Comparison of ENCODE assay signal across 8 mouse cellular contexts in genomic region chr19:30029894-30030635, GRCm38 (mm10). TPM values are rescaled to one million over a fixed set of nuclear protein-coding genes. Genes with fewer than 3 reads are reported as not detected.
DNase-seq lines count a peak whose midpoint lies in the region; ATAC-seq and TF ChIP-seq lines count a peak whose summit lies in the region.

Gene Uhrf2 (plus strand): TSS chr19:30030513.

- DNase-seq in CH12.LX (ENCODE audit: extremely low read depth) = peak; percentile 86
- DNase-seq in c-Kit-positive CD71-positive TER-119-negative erythroid progenitor cells, embryonic 14.5 days (ENCODE audit: low read depth) = peak; percentile 85
- peak; percentile 98 for DNase-seq in forebrain, embryonic 11.5 days (ENCODE audit: low spot score)
- DNase-seq in kidney, postnatal 36 days = peak; percentile 96 to 98
- DNase-seq in telencephalon, adult 2 months (ENCODE audit: low read depth, low spot score) = peak; percentile 92

- H3K27me3 ChIP-seq in CH12.LX (replicated peaks) = no peaks in the 10 kb centered on the region
- no peaks in the 10 kb centered on the region for H3K27me3 ChIP-seq in forebrain, embryonic 11.5 days (ENCODE audit: control insufficient read depth, insufficient read depth, low read length)
- no peaks in the 10 kb centered on the region; the same call in 1 of the 2 replicates for H3K27me3 ChIP-seq in heart, embryonic 16.5 days (ENCODE audit: control insufficient read depth, insufficient read depth, low read length)
- H3K27me3 ChIP-seq in liver, embryonic 15.5 days = 0 out of 2 replicates have a peak, but pooled peaks cover 5% of the 10 kb centered on the region
- no peaks in the 10 kb centered on the region for H3K27me3 ChIP-seq in neural tube, embryonic 12.5 days (replicated peaks)

- no peak for TF ChIP-seq RAD21 in CH12.LX (IDR thresholded peaks at IDR 0.05; ENCODE audit: low read depth, low read length)

- TF ChIP-seq CTCF in CH12.LX (conservative IDR thresholded peaks at IDR 0.05 in 1 of 2, IDR thresholded peaks at IDR 0.05 in 1 of 2; ENCODE audit: low read depth in 2 of 2, low read length in 2 of 2) = no peak

- H3K79me2 ChIP-seq in CH12.LX (replicated peaks; ENCODE audit: control insufficient read depth, extremely low read depth, insufficient read depth, poor library complexity, severe bottlenecking) = peaks cover 40% of the 10 kb centered on the region

- peak within 1 kb of the TSS; percentile 95 for H3K9ac ChIP-seq in CH12.LX (ENCODE audit: insufficient read depth, low read depth)
- peak within 1 kb of the TSS; percentile 100 for H3K9ac ChIP-seq in forebrain, embryonic 11.5 days (ENCODE audit: low read length)
- peak within 1 kb of the TSS; percentile 99 for H3K9ac ChIP-seq in heart, embryonic 16.5 days (ENCODE audit: low read length)
- peak within 1 kb of the TSS; percentile 98 for H3K9ac ChIP-seq in liver, embryonic 15.5 days
- H3K9ac ChIP-seq in neural tube, embryonic 12.5 days = peak within 1 kb of the TSS; percentile 98

- TF ChIP-seq EP300 in CH12.LX (IDR thresholded peaks at IDR 0.05; ENCODE audit: low read length) = no peak

- 1% methylated on average over 74 of the region's 74 CpGs for WGBS in forebrain, embryonic 11.5 days
- WGBS in heart, embryonic 16.5 days = 3% methylated on average over 74 of the region's 74 CpGs
- WGBS in liver, embryonic 15.5 days (ENCODE audit: insufficient replicate concordance) = 3% methylated on average over 74 of the region's 74 CpGs
- WGBS in neural tube, embryonic 12.5 days = 1% methylated on average over 74 of the region's 74 CpGs

- TF ChIP-seq POLR2A in CH12.LX (IDR thresholded peaks at IDR 0.05; ENCODE audit: low read depth, low read length) = peak; percentile 82

- dilution Hi-C loops in CH12.LX (cut with MboI; ENCODE audit: extremely low pct_ligation_motif_present, extremely low pct_unique_long_range_greater_than_20kb, low sequenced_read_pairs) = no loop called here

- in situ Hi-C loops in CH12.LX (cut with MboI; ENCODE audit: low pct_ligation_motif_present, low pct_unique_long_range_greater_than_20kb, low sequenced_read_pairs) = loop anchor here (10.0 kb wide), 1 partner anchor 85 kb away; no protein-coding TSS in a partner anchor

- peaks cover 3 to 38% of the 10 kb centered on the region in 2 experiments; a peak in 2 of 4 replicates for H3K4me1 ChIP-seq in CH12.LX (ENCODE audit: control insufficient read depth in 1 of 2, insufficient read depth in 2 of 2)
- peaks cover 13% of the 10 kb centered on the region; the same call in 1 of the 2 replicates for H3K4me1 ChIP-seq in forebrain, embryonic 11.5 days (replicated peaks; ENCODE audit: control insufficient read depth, insufficient read depth, low read length)
- H3K4me1 ChIP-seq in heart, embryonic 16.5 days (ENCODE audit: control insufficient read depth, insufficient read depth, low read length) = peaks cover 12% of the 10 kb centered on the region
- H3K4me1 ChIP-seq in liver, embryonic 15.5 days (replicated peaks) = peaks cover 38% of the 10 kb centered on the region
- H3K4me1 ChIP-seq in neural tube, embryonic 12.5 days = peaks cover 33% of the 10 kb centered on the region

- peak; percentile 96 for ATAC-seq in forebrain, embryonic 11.5 days (replicated peaks; ENCODE audit: low FRiP score)
- ATAC-seq in heart, embryonic 16.5 days (replicated peaks; ENCODE audit: extremely low read depth, insufficient read depth, low FRiP score) = peak; percentile 97
- ATAC-seq in liver, embryonic 15.5 days (ENCODE audit: insufficient read depth) = peak; percentile 93
- peak; percentile 96 for ATAC-seq in neural tube, embryonic 12.5 days (ENCODE audit: low FRiP score, low read depth)

- H3K27ac ChIP-seq in CH12.LX (ENCODE audit: insufficient read depth, low read depth) = peak within 1 kb of the TSS; percentile 26; the same call in 1 of the 2 replicates
- H3K27ac ChIP-seq in forebrain, embryonic 11.5 days (ENCODE audit: low read depth, low read length) = peak within 1 kb of the TSS; percentile 91
- H3K27ac ChIP-seq in heart, embryonic 16.5 days (ENCODE audit: low read length) = peak within 1 kb of the TSS; percentile 94
- peak within 1 kb of the TSS; percentile 93 for H3K27ac ChIP-seq in liver, embryonic 15.5 days (replicated peaks)
- peak within 1 kb of the TSS; percentile 86 for H3K27ac ChIP-seq in neural tube, embryonic 12.5 days

- H3K4me3 ChIP-seq in CH12.LX (replicated peaks in 1 of 3; ENCODE audit: low read depth in 2 of 3, low read length in 2 of 3, poor library complexity in 1 of 3) = peak within 1 kb of the TSS; percentile 64 to 97 (median 96)
- H3K4me3 ChIP-seq in forebrain, embryonic 11.5 days (ENCODE audit: low read depth, low read length) = peak within 1 kb of the TSS; percentile 100
- peak within 1 kb of the TSS; percentile 73 for H3K4me3 ChIP-seq in heart, embryonic 16.5 days (ENCODE audit: low read length)
- H3K4me3 ChIP-seq in liver, embryonic 15.5 days (replicated peaks) = peak within 1 kb of the TSS; percentile 100
- peak within 1 kb of the TSS; percentile 100 for H3K4me3 ChIP-seq in neural tube, embryonic 12.5 days

- peaks cover 4% of the 10 kb centered on the region for H3K9me3 ChIP-seq in CH12.LX (replicated peaks; ENCODE audit: low read length)
- H3K9me3 ChIP-seq in forebrain, embryonic 11.5 days (ENCODE audit: control insufficient read depth, low read length) = no peaks in the 10 kb centered on the region
- no peaks in the 10 kb centered on the region for H3K9me3 ChIP-seq in heart, embryonic 16.5 days (replicated peaks; ENCODE audit: control insufficient read depth, low read length)
- no peaks in the 10 kb centered on the region for H3K9me3 ChIP-seq in liver, embryonic 15.5 days (replicated peaks)
- no peaks in the 10 kb centered on the region for H3K9me3 ChIP-seq in neural tube, embryonic 12.5 days

- peak within 1 kb of the TSS; percentile 98 for H3K4me2 ChIP-seq in CH12.LX (ENCODE audit: insufficient read depth, low read depth, poor library complexity, severe bottlenecking)
- H3K4me2 ChIP-seq in forebrain, embryonic 11.5 days (ENCODE audit: low read depth, low read length, severe bottlenecking) = peak within 1 kb of the TSS; percentile 71
- peak within 1 kb of the TSS; percentile 89 for H3K4me2 ChIP-seq in heart, embryonic 16.5 days (ENCODE audit: low read depth, low read length)
- peak within 1 kb of the TSS; percentile 86 for H3K4me2 ChIP-seq in liver, embryonic 15.5 days
- H3K4me2 ChIP-seq in neural tube, embryonic 12.5 days (replicated peaks) = peak within 1 kb of the TSS; percentile 74

- H3K36me3 ChIP-seq in CH12.LX (replicated peaks in 1 of 2; ENCODE audit: control insufficient read depth in 1 of 2, insufficient read depth in 1 of 2, low read length in 1 of 2) = no peaks in the 10 kb centered on the region
- H3K36me3 ChIP-seq in forebrain, embryonic 11.5 days (ENCODE audit: control insufficient read depth, insufficient read depth, low read length) = no peaks in the 10 kb centered on the region
- no peaks in the 10 kb centered on the region for H3K36me3 ChIP-seq in heart, embryonic 16.5 days (ENCODE audit: control insufficient read depth, insufficient read depth)
- no peaks in the 10 kb centered on the region for H3K36me3 ChIP-seq in liver, embryonic 15.5 days (replicated peaks)
- H3K36me3 ChIP-seq in neural tube, embryonic 12.5 days = no peaks in the 10 kb centered on the region

TF ChIP-seq in CH12.LX, 34 proteins besides CTCF, POLR2A, EP300 and RAD21 (continues in another document):
- TF ChIP-seq BHLHE40 (IDR thresholded peaks at IDR 0.05; ENCODE audit: low read depth, low read length) = no peak
- TF ChIP-seq MEF2A (IDR thresholded peaks at IDR 0.05; ENCODE audit: borderline replicate concordance, low read depth, low read length) = no peak
- peak; percentile 70; the same call in 1 of the 2 replicates for TF ChIP-seq MAX (IDR thresholded peaks at IDR 0.05; ENCODE audit: low read length)
- no peak for TF ChIP-seq MAFK (IDR thresholded peaks at IDR 0.05; ENCODE audit: insufficient replicate concordance, low read length)
- TF ChIP-seq UBTF (IDR thresholded peaks at IDR 0.05; ENCODE audit: low read depth, low read length) = no peak
- peak; percentile 69 for TF ChIP-seq TBP (conservative IDR thresholded peaks at IDR 0.05; ENCODE audit: low read depth, low read length)
- no peak for TF ChIP-seq POLR2AphosphoS2 (IDR thresholded peaks at IDR 0.05; ENCODE audit: low read depth, low read length)
- peak; percentile 73 for TF ChIP-seq ELF1 (IDR thresholded peaks at IDR 0.05; ENCODE audit: low read depth, low read length)
- no peak for TF ChIP-seq CHD1 (IDR thresholded peaks at IDR 0.05; ENCODE audit: low read depth, low read length)
- peak; percentile 100 for TF ChIP-seq CHD2 (IDR thresholded peaks at IDR 0.05; ENCODE audit: low read length)
- TF ChIP-seq ZMIZ1 (IDR thresholded peaks at IDR 0.05; ENCODE audit: low read depth, low read length) = 0 out of 2 replicates have a peak, but pooled peaks have one; percentile 57
- peak; percentile 55; the same call in 1 of the 2 replicates for TF ChIP-seq SIN3A (IDR thresholded peaks at IDR 0.05; ENCODE audit: low read length)
- TF ChIP-seq KAT2A (IDR thresholded peaks at IDR 0.05; ENCODE audit: insufficient replicate concordance, low read length) = no peak
- TF ChIP-seq NELFE (IDR thresholded peaks at IDR 0.05; ENCODE audit: low read depth, low read length) = peak; percentile 74
- peak; percentile 71 for TF ChIP-seq MXI1 (IDR thresholded peaks at IDR 0.05; ENCODE audit: low read depth, low read length)
- TF ChIP-seq ZKSCAN1 (IDR thresholded peaks at IDR 0.05; ENCODE audit: borderline replicate concordance, low read depth, low read length) = no peak
- no peak for TF ChIP-seq ETS1 (conservative IDR thresholded peaks at IDR 0.05; ENCODE audit: low read depth, low read length)
- no peak for TF ChIP-seq SMC3 (IDR thresholded peaks at IDR 0.05; ENCODE audit: low read depth, low read length)
- no peak for TF ChIP-seq GABPA (IDR thresholded peaks at IDR 0.05; ENCODE audit: insufficient replicate concordance, low read depth, low read length)
- no peak for TF ChIP-seq ZNF384 (IDR thresholded peaks at IDR 0.05; ENCODE audit: low read depth, low read length)
- TF ChIP-seq IRF4 (IDR thresholded peaks at IDR 0.05; ENCODE audit: low read depth, low read length) = peak; percentile 55; the same call in 1 of the 2 replicates
- no peak for TF ChIP-seq ZC3H11A (IDR thresholded peaks at IDR 0.05; ENCODE audit: low read depth, low read length)
- 0 out of 2 replicates have a peak, but pooled peaks have one; percentile 1 for TF ChIP-seq USF1 (IDR thresholded peaks at IDR 0.05; ENCODE audit: low read depth, low read length)

RNA-seq across cellular contexts. Expression of gene Uhrf2, which starts in this region (rescaled TPM):
- 26.7 and 29.0 TPM in 2 replicates for total RNA-seq in CH12.LX (2012; rRNA removed)
- 66.3 and 71.4 TPM in 2 replicates for total RNA-seq in CH12.LX (2014; rRNA removed)
- polyA plus RNA-seq in CH12.LX (2012; ENCODE audit: insufficient read length, low read depth) = 34.0 and 34.1 TPM in 2 replicates
- polyA plus RNA-seq in forebrain, embryonic 11.5 days (2014; fragmentation: Nextera tagmentation; extraction: Ambion mirVana) = 87.6 and 92.3 TPM in 2 replicates
- 41.9 and 42.5 TPM in 2 replicates for polyA plus RNA-seq in heart, embryonic 16.5 days (2015; fragmentation: Nextera tagmentation; extraction: Ambion mirVana)
- polyA plus RNA-seq in liver, embryonic 15.5 days (2015; fragmentation: Nextera tagmentation; extraction: Ambion mirVana) = 29.7 and 31.2 TPM in 2 replicates
- polyA plus RNA-seq in neural tube, embryonic 12.5 days (2016; fragmentation: Nextera tagmentation; extraction: Ambion mirVana) = 74.6 and 80.9 TPM in 2 replicates

Comparison
In these comparisons a context has a peak if more than half of its experiments do, and no peak if none do; other contexts are left out.
1. Peak in every context shown above with its lines: DNase-seq, ATAC-seq, H3K4me3 ChIP-seq and H3K27ac ChIP-seq.
2. H3K27ac ChIP-seq: peak in every context shown above with its lines; median percentile 94 in heart, embryonic 16.5 days; 93 in liver, embryonic 15.5 days; 91 in forebrain, embryonic 11.5 days; 86 in neural tube, embryonic 12.5 days; 26 in CH12.LX.